12 mouse cellular contexts compared by ENCODE assay signal in the genomic region with DNA sequence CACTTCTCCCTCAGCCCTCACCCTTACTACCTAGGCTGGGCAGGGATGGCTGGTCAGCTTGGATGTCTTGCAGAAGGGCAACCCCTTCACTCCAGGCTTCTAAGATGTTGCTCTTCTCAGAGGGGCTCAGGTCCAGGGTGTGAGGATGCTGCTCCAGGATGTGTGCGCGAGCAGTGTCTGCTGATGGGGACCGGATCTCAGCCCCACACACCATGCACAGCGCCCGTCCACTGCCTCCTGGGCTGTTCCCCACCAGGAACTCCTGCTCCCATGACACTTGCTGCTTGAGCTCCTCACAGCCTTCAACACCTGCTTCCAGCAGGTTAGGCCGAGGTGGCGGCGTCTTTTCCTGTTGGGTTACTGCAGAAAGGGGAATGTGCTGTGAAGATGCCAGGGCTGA.
"Had no signal": no experiment of that assay in that cellular context is flagged by ENCODE, and none has a peak within 500 bp of the region (broad histone marks: within the 10 kb centered on the region; RNA-seq: fewer than 3 reads in every experiment).

No protein-coding gene starts in this region.

- H3K4me2 ChIP-seq: kidney, embryonic 15.5 days; neural tube, embryonic 13.5 days had no signal

- H3K9me3 ChIP-seq: kidney, embryonic 15.5 days; neural tube, embryonic 13.5 days had no signal

- H3K9ac ChIP-seq: kidney, embryonic 15.5 days; liver, embryonic 14.5 days; neural tube, embryonic 13.5 days had no signal

- DNase-seq: kidney, adult 2 months; kidney, postnatal 25 days; liver; lung, adult 2 months; lung, postnatal 36 days; midbrain, embryonic 14.5 days; retina, postnatal 1 day had no signal

- H3K4me3 ChIP-seq: kidney, embryonic 15.5 days; left cerebral cortex, adult 2 months; neural tube, embryonic 13.5 days had no signal

- ATAC-seq: lung, postnatal 0 days had no signal

- H3K27ac ChIP-seq: kidney, embryonic 15.5 days; left cerebral cortex, adult 2 months; liver, embryonic 14.5 days; neural tube, embryonic 13.5 days had no signal

- H3K27me3 ChIP-seq: kidney, embryonic 15.5 days; neural tube, embryonic 13.5 days had no signal
